Mouse (Mus musculus) left cerebral cortex, adult 18-20 months (tissue): Measurements from ENCODE around the gene Pnrc2. TPM values are rescaled to one million over a fixed set of nuclear protein-coding genes. Genes with fewer than 3 reads are reported as not detected.

Experiments
- DNase-seq, 2 experiments: peaks; one replicate each; pipeline ENCODE4 v3.0.0; 2021 to 2022; ENCODE audit warnings: low spot score in 2 of 2, mixed read lengths in 1 of 2
- total RNA-seq, 2 experiments: library from RNA; stranded (reverse); gene quantifications; 2 replicates each; pipeline ENCODE4 v1.2.3; 2021

Pnrc2 gene
- total RNA-seq, 2 experiments from 2014 or later = 39.6 to 52.7 TPM

- DNase-seq = no peak
Measured at GRCm38 (mm10) chr4:135833301-135834123, 40.1 kb downstream of the Pnrc2 start.

DNA sequence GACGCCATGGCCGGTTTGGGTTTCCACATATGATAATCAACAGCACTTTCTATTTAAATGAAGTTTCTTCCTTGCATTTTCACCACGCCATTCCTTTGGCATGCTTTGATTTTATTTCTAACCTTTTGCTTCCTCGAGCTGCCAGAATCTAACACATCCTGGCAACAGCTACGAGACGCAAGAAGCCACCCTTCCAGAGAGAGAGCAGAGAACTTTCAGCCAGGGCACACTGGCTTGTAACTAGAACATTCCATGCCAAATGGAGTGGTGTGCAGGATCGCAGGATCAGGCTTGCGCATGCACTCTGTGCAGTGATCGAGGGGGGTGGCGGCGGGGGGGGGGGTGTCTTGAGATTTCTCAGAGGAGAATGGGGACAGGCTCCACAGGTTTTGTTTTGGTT is 41.6 kb downstream of the Pnrc2 start:
- DNase-seq = peak in 1 of 2 experiments; percentile 15

DNA sequence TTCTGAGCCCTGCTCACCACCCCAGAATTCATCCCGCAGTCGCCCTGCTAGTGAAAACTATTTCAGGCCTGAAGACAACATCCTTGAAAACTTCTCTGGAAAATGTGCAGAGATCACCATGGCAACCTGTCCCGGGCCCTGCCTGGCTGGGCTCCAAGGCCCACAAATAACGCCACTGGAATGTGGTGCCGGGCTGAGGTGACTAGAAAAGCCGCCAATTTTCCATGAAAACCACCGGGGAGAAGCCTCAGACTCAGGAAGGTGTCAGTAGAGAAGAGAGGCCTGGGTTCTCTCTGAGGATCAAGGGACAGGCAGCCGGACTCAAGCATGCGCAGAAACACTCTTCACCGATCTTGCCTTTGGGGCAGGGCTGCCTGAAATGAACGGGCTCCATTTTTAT is 45.2 kb downstream of the Pnrc2 start:
- peak; percentile 66 to 85 for DNase-seq

- no peak for DNase-seq
Measured at GRCm38 (mm10) chr4:135824254-135824653, 49.4 kb downstream of the Pnrc2 start.

DNA sequence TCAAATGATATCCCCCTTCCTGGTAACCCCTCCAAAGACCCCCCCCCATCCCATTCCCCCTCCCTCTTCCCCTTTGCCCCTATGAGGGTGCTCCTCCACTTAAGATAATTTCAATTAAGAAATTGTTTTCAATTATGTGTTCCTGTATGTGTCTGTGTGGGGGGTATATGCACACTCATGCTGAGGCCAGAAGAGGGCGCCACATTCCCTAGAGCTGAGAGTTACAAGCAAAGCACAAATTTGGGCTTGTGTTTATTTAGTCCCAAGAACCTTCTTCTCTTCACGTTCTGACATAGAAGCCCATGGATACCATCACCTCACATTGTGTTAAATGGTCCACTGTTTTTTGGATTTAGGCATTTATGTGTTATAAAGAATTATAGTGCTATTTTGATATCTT is 50.4 kb downstream of the Pnrc2 start:
- DNase-seq = no peak

- DNase-seq = no peak
Measured at GRCm38 (mm10) chr4:135821772-135822171, 51.9 kb downstream of the Pnrc2 start.

Other genes with a start within 250 kb of the Pnrc2 start
- under 1 TPM; 0.28 to 0.37 TPM for gene Ifnlr1, start 187.6 kb downstream of the Pnrc2 start, total RNA-seq
- under 1 TPM in 1 of 2 experiments, not detected in 1; 0.14 TPM for gene Il22ra1, start 145.7 kb downstream of the Pnrc2 start, total RNA-seq
- 1 to 10 TPM in 1 of 2 experiments, under 1 TPM in 1; 0.77 to 1.7 TPM for gene Myom3, start 114.1 kb downstream of the Pnrc2 start, total RNA-seq
- 10 to 100 TPM; 72.3 to 76.1 TPM for gene Srsf10, start 18.1 kb downstream of the Pnrc2 start, total RNA-seq
- gene Cnr2, start 21.5 kb upstream of the Pnrc2 start, total RNA-seq = not detected
- 10 to 100 TPM; 33.6 to 36.5 TPM for gene Fuca1, start 46.9 kb upstream of the Pnrc2 start, total RNA-seq
- 10 to 100 TPM; 36.0 to 36.7 TPM for gene Hmgcl, start 72.6 kb upstream of the Pnrc2 start, total RNA-seq
- gene Gale, start 89.9 kb upstream of the Pnrc2 start, total RNA-seq = 10 to 100 TPM; 25.0 to 28.0 TPM
- gene Lypla2, start 98.8 kb upstream of the Pnrc2 start, total RNA-seq = 10 to 100 TPM; 94.5 to 97.4 TPM
- gene Pithd1, start 113.4 kb upstream of the Pnrc2 start, total RNA-seq = 10 to 100 TPM; 93.6 to 94.4 TPM
- gene Eloa, start 147.9 kb upstream of the Pnrc2 start, total RNA-seq = 10 to 100 TPM; 25.6 to 26.0 TPM
- gene Rpl11, start 179.6 kb upstream of the Pnrc2 start, total RNA-seq = 100 to 1,000 TPM; 277 to 280 TPM